Mouse (Mus musculus) mature B cell (primary cell): ENCODE results near the gene Myh9.
"Not testable (repeated sequence)": the region's sequence is repeated elsewhere in the genome, so short reads cannot be mapped to it uniquely, and the experiment has no call there.

ENCODE experiments used
- in situ Hi-C: fragments of 300-500 bp; cut with MboI; formaldehyde crosslinking; loops from 2 replicates; pipeline ENCODE4 v1.14.3; 2019

Gene Myh9

DNA sequence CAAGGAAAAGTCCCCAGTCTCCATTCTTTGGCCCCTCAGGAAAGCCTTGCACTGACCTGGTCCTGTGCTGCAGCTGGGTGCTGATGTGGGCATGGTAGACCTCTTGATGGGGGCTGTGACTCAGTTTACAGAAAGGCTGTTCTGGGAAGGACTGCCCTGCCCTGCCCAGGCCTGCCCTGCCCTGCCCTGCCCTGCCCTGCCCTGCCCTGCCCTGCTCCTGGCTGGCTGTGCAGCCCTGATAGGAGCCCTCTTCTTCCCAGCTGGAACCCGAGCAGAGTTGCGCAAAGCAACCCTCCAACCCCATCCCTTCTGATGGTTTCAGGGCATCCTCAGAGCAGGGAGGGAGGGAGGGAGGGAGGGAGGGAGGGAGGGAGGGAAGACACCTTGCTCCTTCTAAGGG is 86.8 kb downstream of the Myh9 start:
- in situ Hi-C loops: no loop called here

- in situ Hi-C loops: no loop called here
Observed at GRCm38 (mm10) chr15:77752443-77752842, 89.5 kb downstream of the Myh9 start.

DNA sequence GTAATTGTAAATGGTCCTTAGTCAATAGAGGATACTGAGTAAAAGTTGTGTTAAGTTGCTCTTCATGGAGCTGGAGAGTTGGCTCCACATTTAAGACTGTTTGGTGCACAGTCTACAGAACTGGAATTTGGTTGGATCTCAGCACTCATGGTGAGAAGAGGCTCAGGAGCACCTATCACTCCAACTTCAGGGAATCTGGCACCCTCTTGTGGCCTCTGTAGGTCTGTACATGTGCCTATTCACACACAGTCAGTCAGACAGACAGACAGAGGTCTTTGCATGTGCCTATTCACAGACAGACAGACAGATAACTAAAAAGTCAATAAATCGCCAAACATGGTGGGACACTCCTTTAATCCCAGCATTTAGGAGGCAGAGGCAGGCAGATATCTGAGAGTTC is 91.5 kb downstream of the Myh9 start:
- in situ Hi-C loops: no loop called here

DNA sequence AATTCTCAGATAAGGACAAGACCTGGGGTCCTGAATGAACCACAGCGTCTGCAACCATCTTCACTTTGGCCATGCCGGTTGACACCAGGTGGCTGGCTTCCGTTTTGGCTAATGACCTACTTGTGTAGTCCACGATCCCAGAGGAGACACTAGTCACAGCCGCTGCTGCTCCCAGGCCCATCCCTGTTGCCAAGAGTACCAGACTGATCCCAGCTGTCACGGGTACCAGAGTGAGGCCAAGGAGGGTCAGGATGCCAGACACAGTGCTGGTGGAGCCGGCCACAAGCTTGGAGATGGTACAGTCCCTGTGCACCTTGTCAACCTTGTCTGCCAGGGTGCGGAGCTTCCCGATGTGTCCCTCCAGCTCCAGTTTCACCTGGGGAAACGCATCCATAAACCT is 92.3 kb downstream of the Myh9 start:
- in situ Hi-C loops: no loop called here

GRCm38 (mm10) chr15:77748414-77748813 is 93.6 kb downstream of the Myh9 start:
- in situ Hi-C loops: no loop called here

DNA sequence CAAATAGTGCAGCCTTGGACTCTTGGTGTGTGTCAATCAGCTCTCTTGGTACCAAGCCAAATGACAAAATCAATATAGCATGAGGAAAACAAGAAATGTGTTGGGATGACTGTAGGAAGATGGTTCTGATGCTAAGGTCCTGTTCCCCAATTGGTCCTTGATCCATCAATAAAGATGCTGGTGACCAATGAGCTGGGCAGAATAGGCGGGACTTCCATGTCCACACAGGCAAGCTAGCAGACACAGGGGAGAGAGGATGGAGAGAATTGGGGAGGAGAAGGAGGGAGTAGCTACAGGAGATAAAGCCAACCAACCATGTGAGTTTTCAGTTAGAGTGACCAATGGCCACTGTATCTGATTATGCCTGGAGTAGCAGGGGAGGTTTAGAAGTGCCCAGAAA is 95.6 kb downstream of the Myh9 start:
- in situ Hi-C loops: no loop called here

- in situ Hi-C loops: no loop called here
Observed at GRCm38 (mm10) chr15:77745081-77745480, 96.9 kb downstream of the Myh9 start.

- in situ Hi-C loops: no loop called here
Observed at GRCm38 (mm10) chr15:77744632-77745031, 97.3 kb downstream of the Myh9 start.

DNA sequence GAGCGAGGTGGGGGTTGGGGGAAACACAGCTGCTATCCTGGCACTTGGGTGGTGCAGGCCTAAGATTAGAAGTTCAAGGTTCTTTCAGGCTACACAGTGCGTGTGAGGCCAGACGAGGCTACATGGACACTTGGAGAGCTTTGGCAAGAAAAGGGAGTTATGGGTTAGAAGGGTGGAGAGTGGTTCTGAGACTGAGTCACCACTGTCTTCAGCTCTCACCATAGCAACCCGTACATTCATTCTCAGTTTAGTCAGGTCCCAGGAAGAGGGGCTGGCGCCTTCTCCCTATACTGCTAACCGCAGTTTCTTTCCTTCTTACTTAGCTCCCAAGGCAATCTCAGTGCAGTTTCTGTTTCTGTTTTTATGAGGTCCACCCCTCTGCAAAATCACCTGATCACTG is 100.4 kb downstream of the Myh9 start:
- in situ Hi-C loops: not testable (repeated sequence)

GRCm38 (mm10) chr15:77740511-77741297 is 101.3 kb downstream of the Myh9 start:
- in situ Hi-C loops: no loop called here

DNA sequence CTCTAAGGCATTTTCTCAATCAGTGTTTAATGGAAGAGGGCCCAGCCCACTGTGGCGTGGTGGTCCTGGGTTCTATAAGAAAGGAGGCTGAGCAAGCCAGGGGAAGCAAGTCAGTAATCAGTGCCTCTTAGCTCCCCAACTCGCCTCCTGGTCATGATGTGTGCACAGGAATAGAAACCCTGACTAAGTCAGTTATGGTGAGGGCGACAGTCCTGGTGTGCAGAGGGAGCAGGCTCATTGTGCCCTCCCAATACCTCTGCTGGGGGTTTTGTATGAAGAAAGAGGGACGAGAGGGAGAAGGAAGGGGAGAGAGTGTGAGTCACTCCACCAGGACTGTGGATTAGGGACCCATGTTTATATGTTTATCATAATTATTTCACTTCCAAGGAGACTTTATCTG is 108.1 kb downstream of the Myh9 start:
- in situ Hi-C loops: not testable (repeated sequence)

GRCm38 (mm10) chr15:77733380-77733779 is 108.6 kb downstream of the Myh9 start:
- in situ Hi-C loops: not testable (repeated sequence)

DNA sequence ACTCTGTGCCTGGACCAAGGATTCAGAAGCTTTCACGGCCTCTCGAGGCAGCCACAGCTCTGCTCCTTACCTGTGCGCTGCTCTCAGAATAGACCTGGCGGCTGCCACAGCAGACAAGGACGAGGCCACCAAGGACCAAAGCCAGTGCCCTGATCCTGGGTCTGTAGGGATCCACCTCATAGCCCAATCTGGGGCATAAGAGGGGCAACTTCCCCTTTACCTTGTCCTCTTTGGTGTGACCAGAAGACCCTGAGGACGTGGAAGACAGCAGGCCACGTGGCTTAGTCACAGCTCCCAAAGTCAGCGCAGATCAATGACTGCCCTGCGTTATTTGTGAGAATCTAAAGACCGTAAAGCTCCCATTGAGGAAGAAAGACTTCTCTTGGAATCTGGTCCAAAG is 109.1 kb downstream of the Myh9 start:
- in situ Hi-C loops: not testable (repeated sequence)

- in situ Hi-C loops: no loop called here
Observed at GRCm38 (mm10) chr15:77731605-77732004, 110.4 kb downstream of the Myh9 start.

DNA sequence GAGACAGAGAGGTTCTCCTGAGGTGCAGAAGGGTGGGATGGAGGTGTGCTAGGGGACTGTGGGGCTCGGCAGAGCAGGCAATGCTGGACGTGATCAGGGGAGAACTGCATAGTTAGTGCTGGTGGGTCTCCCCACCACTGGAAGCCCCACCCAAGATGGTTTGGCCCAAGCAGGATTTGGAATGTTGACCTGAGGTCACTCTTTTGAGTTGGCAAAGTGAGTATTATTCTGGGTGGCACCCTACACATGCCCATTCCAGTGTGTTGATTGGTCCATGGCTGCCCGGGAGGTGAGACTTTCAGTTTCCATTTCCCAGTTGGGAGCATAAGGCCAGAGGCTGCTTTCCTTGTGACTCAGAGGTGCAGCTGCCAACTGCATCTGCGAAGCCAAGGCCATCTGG is 113.2 kb downstream of the Myh9 start, which contains the start of gene Apol9b:
Apol9b (plus strand) TSS at position 301 of the 400 bp plus-strand sequence.
- in situ Hi-C loops: not testable (repeated sequence)

DNA sequence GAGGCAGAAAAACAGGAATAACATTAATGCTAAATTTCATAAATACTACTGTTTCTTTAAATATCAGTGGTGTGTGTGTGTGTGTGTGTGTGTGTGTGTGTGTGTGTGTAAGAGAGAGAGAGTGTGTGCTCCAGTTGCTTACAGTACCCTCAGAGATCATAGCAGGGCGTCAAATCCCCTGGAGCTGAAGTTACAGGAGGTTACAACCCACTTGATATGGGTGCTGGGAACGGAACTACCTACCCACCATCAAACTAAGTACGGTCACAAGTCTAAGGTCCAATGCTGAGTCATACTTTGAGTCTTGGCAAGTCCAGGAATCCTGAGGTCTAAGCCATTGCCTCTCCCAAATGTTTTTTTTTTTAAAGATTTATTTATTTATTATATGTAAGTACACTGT is 114.2 kb downstream of the Myh9 start:
- in situ Hi-C loops: not testable (repeated sequence)

DNA sequence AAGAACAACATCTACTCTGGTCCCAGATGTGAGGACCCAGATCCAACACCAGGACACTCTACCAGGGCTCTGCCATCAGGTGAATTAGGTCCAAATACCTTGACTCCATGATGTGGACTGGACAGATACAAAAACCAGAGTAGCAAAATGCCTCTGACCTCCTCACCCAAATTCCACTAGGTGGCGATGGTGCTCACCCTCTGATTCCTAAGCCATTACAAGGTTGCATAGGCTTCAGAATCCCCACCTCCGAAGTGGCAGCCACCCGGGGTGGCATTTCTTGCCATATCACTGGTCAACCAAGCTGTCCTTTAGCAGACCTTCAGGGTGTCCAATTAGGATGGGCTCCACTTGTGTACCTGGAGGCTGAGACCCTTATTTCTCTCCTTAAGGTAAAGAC is 114.8 kb downstream of the Myh9 start:
- in situ Hi-C loops: not testable (repeated sequence)

GRCm38 (mm10) chr15:77725393-77726020 is 116.5 kb downstream of the Myh9 start:
- in situ Hi-C loops: not testable (repeated sequence)

DNA sequence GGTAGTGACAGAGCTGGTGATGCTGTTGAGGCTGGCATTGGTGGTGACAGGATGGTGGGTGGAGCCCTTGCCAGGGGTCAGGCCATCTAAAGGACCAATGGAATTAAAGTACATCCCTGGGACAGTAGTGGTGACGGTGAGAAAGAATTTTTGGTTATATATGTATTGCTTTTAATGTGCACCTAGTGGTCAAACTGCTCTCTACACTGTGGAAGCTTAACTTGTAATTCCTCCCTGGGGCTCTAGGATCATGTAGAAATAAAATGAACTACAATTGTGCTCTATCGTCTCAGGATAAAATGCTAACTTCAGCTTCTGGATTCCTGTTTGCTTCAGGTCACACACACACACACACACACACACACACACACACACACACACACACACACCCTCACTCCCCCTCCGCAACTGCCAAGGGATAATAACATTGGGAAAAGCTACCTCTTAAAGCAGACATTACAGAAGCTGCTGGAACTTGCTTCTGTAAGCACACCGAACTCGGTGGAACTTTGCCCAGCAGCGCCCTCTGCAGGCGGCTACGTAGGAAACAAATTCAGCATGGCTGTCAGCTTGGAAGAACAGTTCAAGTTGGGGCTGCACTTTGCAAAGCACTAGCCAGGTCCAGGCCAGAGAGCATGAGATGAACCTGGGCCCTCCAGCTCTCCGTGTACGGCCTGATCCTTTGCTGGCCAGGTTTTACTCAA is 117.6 kb downstream of the Myh9 start:
- in situ Hi-C loops: not testable (repeated sequence)

GRCm38 (mm10) chr15:77721509-77721908 is 120.5 kb downstream of the Myh9 start:
- in situ Hi-C loops: not testable (repeated sequence)

- in situ Hi-C loops: not testable (repeated sequence)
Observed at GRCm38 (mm10) chr15:77718240-77718639, 123.7 kb downstream of the Myh9 start.
